Mouse (Mus musculus): Measurements from ENCODE around the gene Large1. TPM values are rescaled to one million over a fixed set of nuclear protein-coding genes. Genes with fewer than 3 reads are reported as not detected.
"Not testable (repeated sequence)": the region's sequence is repeated elsewhere in the genome, so short reads cannot be mapped to it uniquely, and the experiment has no call there.

Large1 gene
- polyA plus RNA-seq, 3 experiments from 2014 or later, result 0.51 TPM; not detected in 2

- ATAC-seq, result no peak
Observed at GRCm38 (mm10) chr8:73003858-73004257, 349.5 kb downstream of the Large1 start.

DNA sequence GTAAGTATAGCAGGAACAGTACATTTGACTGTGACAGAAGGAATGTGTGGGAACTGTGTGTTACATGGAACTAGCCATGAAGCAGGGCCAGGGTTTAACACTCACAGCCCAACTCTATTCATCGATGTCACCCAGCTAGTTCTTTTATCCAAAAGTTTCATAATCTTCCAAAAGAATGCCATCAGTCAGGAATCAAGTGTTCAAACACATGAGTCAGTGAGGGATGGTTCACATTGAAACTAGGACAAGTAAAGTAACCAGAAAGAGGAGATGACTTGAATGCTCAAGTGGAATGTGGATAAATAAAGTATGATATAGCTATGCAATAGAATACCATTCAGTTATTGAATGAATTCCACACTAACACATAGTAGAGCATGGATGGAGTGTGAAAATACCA lies 359.5 kb downstream of the Large1 start:
- ATAC-seq, result no peak

DNA sequence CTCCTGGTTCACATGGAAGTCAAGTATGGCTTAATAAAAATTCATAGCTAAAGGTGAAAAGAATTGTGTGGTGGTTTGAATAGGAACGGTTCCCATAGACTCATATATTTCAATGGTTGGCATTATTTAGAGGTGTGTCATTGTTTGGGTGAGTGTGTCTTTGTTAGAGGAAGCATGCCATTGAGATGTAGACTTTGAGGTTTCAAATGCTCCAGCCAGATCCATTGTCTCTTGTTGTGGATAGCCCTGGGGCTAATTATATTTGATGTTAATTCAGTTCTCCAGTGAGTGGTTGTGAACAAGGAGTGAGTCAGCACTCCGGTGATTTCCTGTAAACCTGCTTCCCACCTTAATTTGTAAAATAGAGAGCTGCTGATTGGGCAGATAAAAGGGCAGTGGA lies 362.9 kb downstream of the Large1 start:
- ATAC-seq, result no peak

GRCm38 (mm10) chr8:72982832-72983231 lies 370.5 kb downstream of the Large1 start:
- ATAC-seq, result no peak

GRCm38 (mm10) chr8:72955074-72955473 lies 398.3 kb downstream of the Large1 start:
- no peak for ATAC-seq

DNA sequence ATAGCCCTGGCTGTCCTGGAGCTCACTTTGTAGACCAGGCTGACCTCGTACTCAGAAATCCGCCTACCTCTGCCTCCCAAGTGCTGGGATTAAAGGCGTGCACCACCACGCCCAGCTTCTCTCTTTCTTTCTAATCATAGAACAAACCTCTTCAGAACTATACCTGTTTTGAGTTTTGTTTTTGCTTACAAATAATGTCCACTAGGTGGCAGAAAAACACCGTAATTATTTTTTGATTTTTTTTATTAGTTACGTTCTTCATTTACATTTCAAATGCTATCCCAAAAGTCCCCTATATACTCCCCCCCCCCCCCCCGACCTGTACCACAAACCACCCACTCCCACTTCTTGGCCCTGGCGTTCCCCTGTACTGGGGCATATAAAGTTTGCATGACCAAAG lies 411.9 kb downstream of the Large1 start:
- ATAC-seq, result not testable (repeated sequence)

GRCm38 (mm10) chr8:72919182-72919902 lies 434.0 kb downstream of the Large1 start:
- no peak for ATAC-seq

- ATAC-seq, result no peak
Observed at GRCm38 (mm10) chr8:72905491-72905890, 447.8 kb downstream of the Large1 start.

DNA sequence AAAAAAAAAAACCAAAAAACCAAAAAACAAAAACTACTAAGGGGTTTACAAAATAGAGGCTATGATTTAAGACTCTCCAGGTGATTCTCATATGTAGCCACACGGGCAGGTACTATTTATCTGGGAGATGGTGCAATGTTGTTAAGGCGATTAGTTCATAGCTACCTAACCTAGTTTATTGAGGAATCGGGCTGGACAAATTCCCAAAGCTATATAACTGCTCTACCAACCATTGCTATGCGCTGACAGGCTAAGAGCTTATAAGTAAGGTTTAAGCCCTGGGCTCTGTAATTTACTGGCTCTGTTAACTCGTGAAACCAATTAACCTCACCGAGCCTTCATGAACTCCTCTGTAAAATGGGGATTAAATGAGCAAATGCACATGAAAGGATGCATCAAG lies 451.7 kb downstream of the Large1 start:
- no peak for ATAC-seq

GRCm38 (mm10) chr8:72899321-72899720 lies 454.0 kb downstream of the Large1 start:
- no peak for ATAC-seq

- ATAC-seq, result no peak
Observed at GRCm38 (mm10) chr8:72883033-72883432, 470.3 kb downstream of the Large1 start.

GRCm38 (mm10) chr8:72873411-72873810 lies 479.9 kb downstream of the Large1 start:
- no peak for ATAC-seq

DNA sequence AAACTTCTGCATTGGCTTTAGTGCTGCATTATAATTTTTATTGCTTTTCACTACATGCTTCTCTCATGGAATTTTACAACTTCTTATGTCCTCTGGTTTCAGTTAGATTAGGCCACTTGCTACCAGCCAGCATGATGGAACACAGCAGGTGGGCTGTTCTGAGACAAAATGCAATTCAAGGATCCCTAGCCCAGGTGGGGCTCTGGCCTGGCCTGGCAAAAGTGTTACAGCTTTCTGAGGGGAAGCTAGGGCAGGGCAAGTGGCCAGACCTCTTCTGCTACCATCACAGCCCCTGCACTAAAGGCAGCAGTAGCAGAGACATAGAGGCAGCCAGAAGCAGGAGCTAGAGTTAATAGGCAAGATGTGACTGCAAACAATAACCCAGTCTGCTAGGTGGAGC lies 506.5 kb downstream of the Large1 start:
- ATAC-seq, result no peak

DNA sequence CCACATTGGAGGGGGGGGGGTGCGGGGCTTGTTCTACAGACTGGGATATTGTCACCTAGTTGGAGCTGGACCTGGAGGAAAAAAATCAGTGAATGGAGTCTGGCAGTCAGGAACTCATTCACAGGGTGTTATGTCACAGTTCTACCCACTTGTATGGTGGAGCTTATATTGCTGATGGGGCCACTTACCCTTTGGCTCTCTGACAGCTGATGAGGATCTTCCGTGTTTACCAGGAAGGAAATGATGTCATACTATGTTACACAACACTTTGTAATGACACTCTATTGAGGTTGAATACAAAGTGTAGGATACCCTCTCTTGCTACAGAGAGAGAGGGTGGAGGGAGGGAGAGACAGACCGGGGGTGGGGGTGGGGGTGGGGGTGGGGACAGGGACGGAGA lies 517.5 kb downstream of the Large1 start:
- no peak for ATAC-seq

GRCm38 (mm10) chr8:72833112-72833511 lies 520.2 kb downstream of the Large1 start:
- ATAC-seq, result no peak

- no peak for ATAC-seq
Observed at GRCm38 (mm10) chr8:72832371-72832770, 521.0 kb downstream of the Large1 start.

- ATAC-seq, result no peak
Observed at GRCm38 (mm10) chr8:72817655-72818349, 535.5 kb downstream of the Large1 start.

DNA sequence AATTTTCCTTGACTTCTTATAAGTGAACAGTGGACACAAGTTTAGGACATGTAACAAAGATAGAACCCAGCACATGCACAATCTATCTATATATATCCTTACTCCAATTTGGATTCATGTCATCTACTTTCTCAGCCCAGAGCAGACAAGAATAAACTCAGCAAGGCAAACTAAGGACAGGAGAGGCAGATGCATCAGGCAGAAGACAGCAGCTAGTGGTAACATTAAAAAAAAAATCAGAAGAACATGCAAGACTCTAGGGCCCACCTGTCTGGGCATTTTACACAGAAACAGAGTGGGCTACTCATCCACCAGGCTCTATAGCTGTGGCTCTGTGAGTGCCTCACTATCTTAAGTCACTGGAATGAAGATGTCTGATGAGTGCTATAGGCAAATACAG lies 536.7 kb downstream of the Large1 start:
- ATAC-seq, result no peak

DNA sequence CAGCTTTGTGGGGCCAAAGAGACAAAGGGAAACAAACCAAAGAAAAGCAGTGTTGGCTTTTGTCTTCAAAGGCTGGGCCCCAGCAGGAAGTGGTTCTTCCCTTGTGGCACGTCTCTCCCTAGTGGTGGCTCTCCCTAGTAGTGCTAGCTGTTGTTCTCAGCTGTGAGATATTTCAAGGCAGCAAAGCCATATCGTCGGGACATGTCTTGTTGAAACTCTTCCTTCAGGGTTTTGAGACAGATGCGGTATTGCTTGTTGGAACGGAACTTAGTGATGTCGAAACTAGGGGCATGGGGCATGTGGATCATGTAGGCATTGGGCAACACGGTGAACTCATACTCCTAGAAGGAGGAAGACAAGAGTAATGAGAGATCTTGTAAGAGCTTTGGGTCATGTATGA lies 537.7 kb downstream of the Large1 start:
- ATAC-seq, result no peak

- no peak for ATAC-seq
Observed at GRCm38 (mm10) chr8:72812690-72813089, 540.6 kb downstream of the Large1 start.

DNA sequence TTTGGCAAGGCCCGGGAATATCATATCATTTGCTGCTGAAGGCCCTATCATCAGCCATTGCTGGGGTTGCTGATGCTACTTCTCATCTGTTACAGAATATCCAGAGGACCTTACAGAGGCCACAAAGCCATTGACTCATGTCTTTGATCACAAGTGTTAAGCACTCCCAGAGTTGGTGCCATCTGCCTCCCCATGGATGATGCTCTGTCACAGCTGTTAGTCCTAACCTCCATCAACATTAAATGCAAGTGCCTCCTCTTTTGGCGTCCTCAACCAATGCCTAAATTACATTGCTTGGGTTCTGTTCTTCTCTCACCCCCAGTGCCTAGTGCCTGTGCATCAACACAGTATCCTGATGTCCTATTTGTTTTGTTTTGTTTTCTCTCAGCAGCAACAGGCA lies 551.8 kb downstream of the Large1 start:
- ATAC-seq, result no peak

GRCm38 (mm10) chr8:72780644-72781043 lies 572.7 kb downstream of the Large1 start:
- no peak for ATAC-seq

DNA sequence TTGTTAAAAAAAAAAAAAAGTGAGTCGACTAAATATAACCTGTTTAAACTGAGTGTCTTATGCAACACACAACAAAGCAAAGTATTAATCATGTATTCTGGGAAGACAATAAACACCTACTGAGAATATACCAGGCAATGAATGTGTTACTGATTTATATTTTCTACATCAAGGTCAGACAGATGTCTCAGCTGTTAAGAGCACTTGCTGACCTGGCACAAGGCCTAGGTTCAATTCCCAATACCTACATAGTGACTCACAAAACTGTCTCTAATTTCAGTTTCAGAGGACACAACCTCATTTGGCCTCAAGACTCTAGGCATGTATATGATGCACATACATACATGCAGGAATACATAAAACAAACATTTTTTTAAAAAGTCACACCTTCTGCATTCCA lies 575.5 kb downstream of the Large1 start:
- no peak for ATAC-seq

GRCm38 (mm10) chr8:72766777-72767176 lies 586.6 kb downstream of the Large1 start:
- no peak for ATAC-seq
